Mouse (Mus musculus) small intestine, adult 2 months (tissue): ENCODE results near the gene Gja1. TPM values are rescaled to one million over a fixed set of nuclear protein-coding genes. Genes with fewer than 3 reads are reported as not detected.

Experiments
- H3K27ac ChIP-seq: fragments of 200-500 bp; 2 replicates; pipeline ENCODE4 v1.5.1; 2012; ENCODE audit warnings: low read depth, low read length, control low read depth, inconsistent platforms; ENCODE audit not compliant: insufficient read depth
- H3K27me3 ChIP-seq: fragments of 200-500 bp; 2 replicates; pipeline ENCODE4 v1.6.1; 2012; ENCODE audit warnings: mild to moderate bottlenecking, moderate library complexity, low read length, inconsistent platforms; ENCODE audit not compliant: control insufficient read depth, insufficient read depth
- H3K36me3 ChIP-seq: fragments of 200-500 bp; 2 replicates; pipeline ENCODE4 v1.6.1; 2012; ENCODE audit warnings: mild to moderate bottlenecking, low read length, control low read depth, inconsistent platforms; ENCODE audit not compliant: control insufficient read depth, insufficient read depth
- H3K4me1 ChIP-seq: fragments of 200-500 bp; 2 replicates; pipeline ENCODE4 v1.6.1; 2012; ENCODE audit warnings: low read length, inconsistent platforms, mixed read lengths; ENCODE audit not compliant: control insufficient read depth, insufficient read depth, insufficient read length
- H3K4me3 ChIP-seq: fragments of 200-500 bp; 2 replicates; pipeline ENCODE4 v1.5.1; 2012; ENCODE audit warnings: low read depth, mild to moderate bottlenecking, control low read depth, inconsistent platforms, low read length, moderate library complexity
- CTCF ChIP-seq: fragments of 200-500 bp; IDR thresholded peaks from 2 replicates; pipeline ENCODE4 v1.5.1; 2012; ENCODE audit warnings: low read depth, mild to moderate bottlenecking, control low read depth, inconsistent platforms, low read length, moderate library complexity, mixed read lengths; ENCODE audit not compliant: insufficient replicate concordance, insufficient read length; ENCODE audit errors: extremely low read depth
- POLR2A ChIP-seq: fragments of 200-500 bp; IDR thresholded peaks from 2 replicates; pipeline ENCODE4 v1.6.1; 2012; ENCODE audit warnings: low read depth, mild to moderate bottlenecking, control low read depth, inconsistent platforms, low read length, moderate library complexity
- WGBS: fragments of 180-500 bp; shearing (Covaris S2); methylation state at CpG from one replicate; pipeline ENCODE4 v1.1.7; 2018; 5-methylcytosine and 5-hydroxymethylcytosine counted together
- polyA plus RNA-seq: library from polyadenylated mRNA; depleted of rRNA; stranded (reverse); fragments of >200 nt; gene quantifications from 2 replicates; pipeline ENCODE4 v1.2.3, GENCODE M21; 2012; rRNA removed

The Gja1 gene
- polyA plus RNA-seq, 1 experiment, result 3.7 TPM

DNA sequence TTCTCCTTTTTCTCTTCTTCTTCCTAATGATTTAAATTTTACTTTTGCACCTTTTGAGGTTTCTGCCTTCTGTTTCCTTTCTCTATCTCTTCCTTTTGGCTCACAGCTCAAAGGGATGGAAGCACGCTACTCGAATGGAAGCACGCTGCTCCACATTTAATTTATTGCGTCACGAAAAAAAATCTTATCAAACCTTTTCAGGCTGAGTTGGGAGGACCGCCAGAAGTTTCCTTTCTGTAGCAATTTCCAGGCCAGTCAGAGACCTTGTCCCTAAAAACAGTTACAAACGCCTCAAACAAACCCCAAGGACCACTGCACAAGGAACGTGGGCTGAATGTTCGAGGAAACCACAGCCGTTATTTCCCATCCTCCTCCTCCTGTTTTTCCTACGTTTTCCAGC, 60.2 kb downstream of the Gja1 start:
- 65% methylated on average over 11 of the region's 11 CpGs for WGBS
- H3K27ac ChIP-seq, result no peak overlapping the region
- TF ChIP-seq CTCF (no peak), POLR2A (no peak)
- no peaks in the 10 kb centered on the region for H3K27me3 ChIP-seq
- H3K4me1 ChIP-seq, result no peaks in the 10 kb centered on the region
- no peaks in the 10 kb centered on the region for H3K36me3 ChIP-seq
- no peak overlapping the region for H3K4me3 ChIP-seq

DNA sequence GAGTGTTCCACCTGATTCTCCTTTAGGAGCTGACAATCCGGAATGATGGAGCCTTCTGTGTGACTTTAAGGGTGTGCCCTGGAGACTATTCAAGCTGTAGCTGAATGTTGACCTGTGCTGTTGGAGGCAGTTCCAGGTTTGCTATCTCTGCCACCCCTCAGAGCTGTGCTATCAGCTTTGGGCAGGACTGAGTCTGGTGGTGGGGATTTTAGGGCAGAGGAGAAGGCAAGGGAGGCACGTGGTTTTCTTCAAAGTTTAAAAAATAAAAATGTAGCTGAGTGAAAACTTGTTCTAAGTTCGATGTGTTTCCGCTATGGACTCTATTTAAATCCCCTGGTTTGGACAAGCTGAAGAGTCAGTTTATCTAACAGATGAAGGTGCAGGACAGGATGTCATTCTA, 62.5 kb downstream of the Gja1 start:
- no peaks in the 10 kb centered on the region for H3K27me3 ChIP-seq
- no peak overlapping the region for H3K4me3 ChIP-seq
- H3K4me1 ChIP-seq, result no peaks in the 10 kb centered on the region
- 50% methylated on average over 4 of the region's 4 CpGs for WGBS
- no peak overlapping the region for H3K27ac ChIP-seq
- TF ChIP-seq POLR2A (no peak), CTCF (no peak)
- H3K36me3 ChIP-seq, result no peaks in the 10 kb centered on the region

DNA sequence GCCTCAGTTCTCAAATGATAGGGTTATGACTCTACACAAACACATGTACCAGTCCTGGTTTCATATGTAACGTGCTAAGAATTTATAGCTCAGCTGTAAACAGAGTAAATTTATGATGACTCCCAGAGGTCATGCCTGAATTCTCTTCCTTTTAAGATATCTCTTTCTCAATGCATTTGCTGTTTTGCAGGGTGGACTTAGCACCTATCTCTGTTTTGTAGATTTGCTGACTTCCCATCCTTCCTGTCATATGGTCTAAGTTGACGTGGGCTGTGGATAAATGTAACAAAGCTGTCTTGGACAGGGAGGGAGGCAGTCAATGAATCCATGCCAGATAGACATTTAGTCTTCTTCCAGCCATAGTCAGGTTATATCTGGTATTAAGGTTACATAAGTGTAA, 67.3 kb downstream of the Gja1 start:
- WGBS, result 80% methylated on average over 2 of the region's 2 CpGs
- H3K4me1 ChIP-seq, result no peaks in the 10 kb centered on the region
- H3K27ac ChIP-seq, result no peak overlapping the region
- H3K36me3 ChIP-seq, result no peaks in the 10 kb centered on the region
- no peak for TF ChIP-seq POLR2A
- TF ChIP-seq CTCF, result no peak
- H3K4me3 ChIP-seq, result no peak overlapping the region
- H3K27me3 ChIP-seq, result no peaks in the 10 kb centered on the region

- 67% methylated on average over 4 of the region's 4 CpGs for WGBS
- H3K27ac ChIP-seq, result no peak overlapping the region
- H3K4me3 ChIP-seq, result no peak overlapping the region
- H3K36me3 ChIP-seq, result no peaks in the 10 kb centered on the region
- H3K4me1 ChIP-seq, result no peaks in the 10 kb centered on the region
- H3K27me3 ChIP-seq, result no peaks in the 10 kb centered on the region
- TF ChIP-seq CTCF, result no peak
- no peak for TF ChIP-seq POLR2A
Measured at GRCm38 (mm10) chr10:56449030-56449429, 71.9 kb downstream of the Gja1 start.

Other genes with a start within 250 kb of the Gja1 start
- 0.15 and 0.22 TPM in 2 replicates for gene Tbc1d32, start 148.6 kb upstream of the Gja1 start, polyA plus RNA-seq